Mouse (Mus musculus): ENCODE results near the gene Rgl1. TPM values are rescaled to one million over a fixed set of nuclear protein-coding genes. Genes with fewer than 3 reads are reported as not detected.
A peak's percentile ranks its signal among the peaks of the same experiment; 100 is the strongest.

Gene Rgl1
- total RNA-seq, 2 experiments from 2014 or later = 103 to 105 TPM

DNA sequence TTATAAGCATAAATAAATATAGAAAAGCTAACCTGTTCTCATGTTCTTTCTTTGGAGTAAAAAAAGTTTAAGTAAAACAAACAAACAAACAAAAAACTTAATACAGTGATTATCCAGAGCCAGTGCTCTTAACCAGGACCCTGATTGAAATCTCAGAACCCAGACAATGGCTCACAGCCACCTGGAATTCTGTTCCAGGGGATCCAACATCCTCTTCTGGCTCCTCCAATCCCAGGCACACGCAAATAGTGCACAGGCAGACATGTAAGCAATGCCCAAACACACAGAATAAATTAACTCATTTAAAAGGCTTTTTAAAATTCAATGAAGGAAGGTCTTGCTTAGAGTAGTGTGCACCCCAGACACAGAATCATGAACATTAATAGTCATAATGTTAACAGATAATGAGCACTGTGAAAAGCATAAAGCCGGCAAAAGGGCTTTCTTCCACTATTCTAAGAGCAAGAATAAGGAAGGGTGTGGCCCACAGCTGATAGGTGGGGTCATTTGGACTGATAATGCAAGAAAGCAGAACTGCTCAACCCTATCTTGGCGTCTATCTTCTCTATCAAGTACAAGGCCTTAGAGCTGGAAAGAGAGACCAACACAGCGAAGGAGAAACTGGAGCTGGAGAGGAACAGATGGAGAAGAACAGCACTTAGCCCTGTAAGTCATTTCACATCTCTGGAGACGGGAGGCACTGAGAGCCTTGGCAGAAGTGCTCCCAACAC is 160.1 kb downstream of the Rgl1 start:
- no peak for DNase-seq (ENCODE audit: low spot score in 2 of 2)
- intact Hi-C loops (cut with DNase I) = no loop called here

DNA sequence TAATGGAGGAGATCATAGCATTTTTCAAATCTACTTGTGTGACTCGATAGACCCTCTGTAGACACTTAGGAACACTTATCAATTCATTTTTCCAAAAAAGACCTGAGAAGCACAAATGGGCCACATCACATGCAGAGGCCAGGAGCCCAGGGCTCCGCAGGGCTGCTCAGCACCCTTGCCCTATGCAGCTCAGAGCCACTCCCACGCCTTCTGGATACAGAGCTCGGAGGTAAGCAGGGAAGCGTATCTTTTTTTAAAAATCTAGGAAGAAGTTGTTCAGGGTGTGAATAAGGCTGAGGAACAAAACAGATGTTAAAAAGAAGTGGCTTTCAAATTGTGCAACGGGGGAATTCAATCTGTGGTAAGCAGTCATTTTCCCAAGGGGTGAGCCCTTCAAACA is 162.0 kb downstream of the Rgl1 start:
- intact Hi-C loops (cut with DNase I) = no loop called here
- DNase-seq (ENCODE audit: low spot score in 2 of 2) = no peak

DNA sequence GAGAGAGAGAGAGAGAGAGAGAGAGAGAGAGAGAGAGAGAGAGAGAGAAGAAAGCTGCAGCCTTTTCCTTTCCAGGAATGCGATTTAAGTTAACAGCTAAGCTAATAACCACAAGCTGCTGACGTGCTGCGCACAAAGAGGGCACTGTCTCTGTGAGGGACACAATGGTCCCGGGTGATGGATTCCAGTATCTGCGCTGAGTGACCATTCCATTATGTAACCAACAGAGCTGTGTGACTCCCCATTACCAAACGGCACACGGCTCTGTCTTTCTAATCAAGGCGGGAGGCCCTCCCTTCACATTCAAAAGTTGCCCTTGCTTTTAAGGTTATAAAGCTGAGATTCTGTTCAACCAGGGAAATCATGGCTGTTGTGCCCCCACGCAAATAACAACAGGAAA is 162.5 kb downstream of the Rgl1 start:
- intact Hi-C loops (cut with DNase I) = no loop called here

DNA sequence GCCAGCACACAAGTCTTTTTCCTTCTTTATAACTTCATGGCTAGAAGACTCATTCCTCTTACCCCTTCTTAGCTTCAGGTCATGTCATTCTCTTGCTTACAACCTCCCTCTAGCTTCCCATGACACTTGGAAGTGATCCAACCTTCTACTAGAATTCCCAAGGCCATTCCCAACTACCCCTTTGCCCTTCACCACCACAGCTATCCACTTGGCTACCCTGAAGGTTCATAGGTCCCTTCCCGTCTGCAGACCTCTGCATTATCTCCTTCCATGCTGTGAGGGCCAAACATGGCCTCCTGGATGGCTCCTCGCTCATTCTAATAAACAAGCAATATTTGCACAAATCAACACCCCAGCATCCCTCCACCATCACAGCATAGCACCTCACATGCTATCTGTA is 165.7 kb downstream of the Rgl1 start:
- DNase-seq (ENCODE audit: low spot score in 2 of 2) = no peak
- intact Hi-C loops (cut with DNase I) = no loop called here

More for the DNA sequence above, 162.5 kb downstream of the Rgl1 start:
- DNase-seq (ENCODE audit: low spot score in 2 of 2) = no peak

DNA sequence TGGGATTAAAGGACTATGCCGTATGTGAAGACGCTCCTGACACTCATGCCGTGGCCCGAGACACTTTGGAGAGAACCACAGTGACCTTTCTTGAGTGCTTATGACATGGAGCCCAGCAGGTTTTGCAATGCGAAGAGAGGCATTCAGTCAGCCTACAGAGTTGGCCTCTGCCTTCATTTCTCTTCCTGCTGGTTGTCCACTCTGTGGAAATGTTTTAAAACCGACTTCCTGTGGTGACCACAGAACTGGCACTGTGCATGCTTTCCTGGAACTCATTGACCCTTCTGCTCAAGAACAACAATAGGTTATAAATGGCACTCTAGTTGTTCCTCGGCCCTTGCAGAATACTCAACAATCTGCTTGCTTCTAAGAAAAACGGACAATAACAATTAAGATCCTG is 166.8 kb downstream of the Rgl1 start:
- intact Hi-C loops (cut with DNase I) = no loop called here
- DNase-seq (ENCODE audit: low spot score in 2 of 2) = peak; percentile 21 to 32

DNA sequence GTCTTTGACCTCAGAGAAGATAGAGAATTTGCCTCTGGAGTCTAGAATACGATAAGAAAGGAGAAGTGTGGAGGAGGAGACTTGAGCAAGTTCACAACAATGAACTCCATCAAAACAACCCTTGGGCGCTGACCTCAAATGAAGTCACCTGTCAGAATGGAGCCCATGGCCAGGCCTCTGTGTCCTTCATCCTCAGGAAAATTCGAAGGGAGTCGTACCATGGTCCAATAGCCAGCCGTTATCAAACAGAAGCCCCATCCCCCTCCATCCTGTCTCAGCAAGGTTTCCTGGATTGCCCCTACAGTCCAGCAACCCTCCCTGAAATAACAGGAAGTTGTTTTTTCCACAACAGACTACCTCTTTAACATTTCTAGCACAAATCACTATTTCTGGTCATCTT is 171.5 kb downstream of the Rgl1 start:
- DNase-seq (ENCODE audit: low spot score in 2 of 2) = no peak

DNA sequence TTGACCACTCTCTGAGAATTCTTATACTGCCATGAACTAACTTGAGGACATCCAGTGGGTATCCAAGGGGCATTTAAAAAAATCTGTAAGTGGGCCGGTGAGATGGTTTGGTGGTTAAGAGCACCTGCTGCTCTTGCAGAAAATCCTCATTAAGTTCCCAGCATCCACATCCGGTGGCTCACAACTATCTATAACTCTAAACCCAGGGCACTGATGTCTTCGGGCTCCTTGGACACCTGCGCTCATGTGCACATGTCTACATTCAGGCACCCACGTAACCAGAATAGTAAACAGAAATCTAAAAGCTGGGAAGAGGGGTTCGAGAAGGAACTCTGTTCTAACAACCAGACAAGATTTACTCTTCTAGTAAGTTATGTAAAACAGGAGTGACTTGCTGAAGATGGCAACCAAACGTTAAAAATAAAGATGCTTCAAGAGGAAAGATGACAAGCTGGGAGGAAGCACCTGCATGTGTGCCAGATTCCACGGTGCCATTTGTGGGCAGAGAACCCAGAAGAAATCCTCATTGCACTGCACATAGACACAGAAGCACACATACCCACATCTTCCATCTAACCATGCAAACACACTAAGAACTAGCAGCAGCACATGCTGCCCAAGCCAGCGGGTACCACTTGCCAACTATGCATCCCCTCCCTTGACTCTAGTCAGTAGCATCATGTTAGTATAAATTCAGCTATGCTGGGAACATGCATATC is 172.2 kb downstream of the Rgl1 start:
- intact Hi-C loops (cut with DNase I) = no loop called here
- DNase-seq (ENCODE audit: low spot score in 2 of 2) = peak; percentile 48 to 63

More for the DNA sequence above, 171.5 kb downstream of the Rgl1 start:
- intact Hi-C loops (cut with DNase I) = no loop called here

DNA sequence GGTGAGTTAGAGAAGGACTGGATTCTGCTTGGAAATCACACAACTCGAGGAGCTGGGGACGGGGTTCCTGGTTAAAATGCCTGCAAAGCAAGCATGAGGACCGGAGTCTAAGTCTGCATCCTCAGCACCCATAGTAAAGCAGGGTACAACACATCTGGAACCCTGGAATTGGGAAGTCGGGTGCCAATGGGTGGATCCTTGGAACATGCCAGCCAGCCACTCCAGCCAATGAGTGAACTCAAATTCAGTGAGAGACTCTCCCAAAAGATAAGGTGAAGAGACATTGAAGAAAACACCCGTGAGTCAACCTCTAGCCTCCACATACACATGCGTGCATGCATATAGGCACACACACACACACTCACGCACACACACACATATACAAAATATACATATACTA is 172.8 kb downstream of the Rgl1 start:
- DNase-seq (ENCODE audit: low spot score in 2 of 2) = no peak
- intact Hi-C loops (cut with DNase I) = no loop called here

DNA sequence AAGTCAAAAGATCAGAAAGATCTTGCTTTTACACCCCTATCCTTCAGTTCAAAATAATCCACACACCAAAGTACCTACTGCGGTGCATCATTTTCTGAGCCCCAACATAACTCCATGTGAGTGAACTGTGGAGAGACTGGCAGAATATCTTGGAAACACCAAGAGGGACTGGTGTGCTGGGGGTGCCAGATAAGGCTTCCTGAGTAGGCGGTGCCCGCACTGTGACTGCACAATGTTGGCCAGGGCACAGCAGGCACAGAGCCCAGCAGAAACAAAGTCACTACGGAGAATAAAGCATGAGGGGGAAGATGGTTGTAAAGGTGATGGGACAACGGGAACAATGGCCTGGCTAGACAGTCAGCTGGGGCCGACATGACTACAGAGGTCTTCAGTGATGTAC is 173.5 kb downstream of the Rgl1 start:
- DNase-seq (ENCODE audit: low spot score in 2 of 2) = no peak
- intact Hi-C loops (cut with DNase I) = no loop called here

DNA sequence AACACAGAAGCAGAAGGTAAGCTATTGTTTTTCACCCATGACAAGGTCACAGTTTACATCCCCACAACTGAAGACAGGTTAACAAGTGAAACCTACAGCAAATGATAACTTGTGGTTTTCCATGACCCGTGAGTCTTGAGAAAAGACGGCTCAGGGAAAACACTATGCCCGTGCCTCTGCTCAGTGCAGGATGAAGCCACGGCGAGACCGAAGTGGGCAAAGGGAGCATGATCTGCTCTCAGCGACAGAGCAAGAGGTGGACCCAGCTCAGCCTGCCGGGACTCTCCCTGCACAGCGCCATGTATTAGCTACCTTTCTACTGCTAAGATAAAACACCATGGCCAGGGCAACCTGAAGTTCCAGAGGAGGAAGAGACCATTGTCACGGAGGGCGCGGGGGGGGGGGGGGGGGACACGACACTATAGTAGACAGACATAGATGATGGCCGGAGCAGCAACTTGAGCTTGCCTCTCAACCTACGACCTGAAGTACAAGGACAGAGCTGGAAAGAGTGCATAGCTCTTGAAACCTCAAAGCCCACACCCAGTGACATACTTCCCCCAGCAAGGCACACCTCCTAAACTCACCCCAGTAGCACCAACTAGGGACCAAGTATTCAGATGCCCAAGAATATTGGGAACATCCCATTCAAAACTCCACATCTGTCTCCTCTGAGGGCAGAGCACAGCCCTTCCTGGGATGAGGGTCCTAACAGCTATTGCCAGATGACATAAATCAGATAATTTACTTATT is 174.2 kb downstream of the Rgl1 start:
- DNase-seq (ENCODE audit: low spot score in 2 of 2) = no peak
- intact Hi-C loops (cut with DNase I) = no loop called here

DNA sequence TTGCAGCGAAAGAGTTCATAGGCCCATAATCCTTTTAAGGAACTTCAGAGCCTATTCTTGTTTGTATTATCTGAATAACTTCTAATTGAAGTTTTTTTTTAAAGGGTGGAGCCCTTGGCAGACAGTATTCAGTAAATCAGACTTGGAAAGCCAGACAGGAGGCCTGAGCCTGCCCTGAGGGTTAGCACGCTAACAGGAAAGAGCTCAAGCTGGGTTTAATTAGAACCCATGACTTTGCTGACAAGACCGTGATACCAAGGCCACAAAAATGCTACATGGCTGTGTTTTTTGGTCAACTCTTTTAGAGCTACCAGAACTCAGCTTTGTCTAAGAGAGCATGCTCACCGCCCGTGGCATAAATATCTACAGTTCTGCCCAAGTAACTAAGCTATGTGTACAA is 175.8 kb downstream of the Rgl1 start:
- intact Hi-C loops (cut with DNase I) = no loop called here
- DNase-seq (ENCODE audit: low spot score in 2 of 2) = no peak

DNA sequence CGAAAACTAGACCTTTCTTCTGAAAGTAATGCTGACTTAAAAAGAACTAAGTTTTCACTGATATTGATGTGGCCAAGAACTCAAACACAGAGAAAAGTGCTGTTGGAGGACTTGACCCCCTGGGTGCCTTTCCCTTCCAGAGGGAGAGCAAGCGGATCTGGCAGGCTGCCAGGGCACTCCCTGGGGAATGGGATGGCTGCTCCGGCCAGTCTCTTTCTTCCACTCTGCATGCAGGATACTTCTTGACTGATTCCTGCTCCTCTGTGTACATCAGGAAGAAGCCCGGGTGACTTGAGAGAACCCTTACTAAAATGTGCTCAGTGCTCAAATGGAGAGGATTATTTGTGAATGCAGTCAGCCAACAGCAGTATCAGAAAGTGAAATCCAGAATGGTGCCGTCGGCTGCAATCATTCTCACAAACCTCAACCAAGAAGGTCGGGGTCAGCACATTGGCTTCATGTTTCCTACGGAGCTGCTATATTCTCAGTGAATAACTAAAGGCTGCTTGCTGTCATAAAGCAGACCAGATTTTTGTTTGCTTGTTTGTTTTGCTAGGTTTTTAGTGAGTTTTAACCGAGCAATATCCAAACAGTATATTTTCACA is 176.7 kb downstream of the Rgl1 start:
- peak in 1 of 2 experiments; percentile 54 for DNase-seq (ENCODE audit: low spot score in 2 of 2)
- intact Hi-C loops (cut with DNase I) = no loop called here

DNA sequence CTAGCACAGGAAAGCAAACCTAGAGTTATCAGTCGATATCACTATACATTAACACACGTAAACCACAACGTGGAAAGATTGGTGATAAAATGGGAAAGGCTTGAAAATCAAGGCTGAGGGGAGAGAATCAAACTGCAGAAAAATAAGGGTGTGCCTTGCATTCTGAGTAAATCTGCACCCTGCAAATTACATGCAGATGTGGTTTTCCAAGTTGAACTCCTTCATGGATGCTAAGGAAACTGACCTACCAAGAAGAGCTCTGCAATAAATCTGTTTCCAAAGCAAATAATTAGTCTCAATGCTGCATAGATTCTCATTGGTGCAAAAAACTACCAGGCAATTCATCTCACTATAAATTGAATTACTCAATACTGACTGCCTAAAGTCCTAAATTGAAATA is 178.7 kb downstream of the Rgl1 start:
- DNase-seq (ENCODE audit: low spot score in 2 of 2) = no peak
- intact Hi-C loops (cut with DNase I) = no loop called here

DNA sequence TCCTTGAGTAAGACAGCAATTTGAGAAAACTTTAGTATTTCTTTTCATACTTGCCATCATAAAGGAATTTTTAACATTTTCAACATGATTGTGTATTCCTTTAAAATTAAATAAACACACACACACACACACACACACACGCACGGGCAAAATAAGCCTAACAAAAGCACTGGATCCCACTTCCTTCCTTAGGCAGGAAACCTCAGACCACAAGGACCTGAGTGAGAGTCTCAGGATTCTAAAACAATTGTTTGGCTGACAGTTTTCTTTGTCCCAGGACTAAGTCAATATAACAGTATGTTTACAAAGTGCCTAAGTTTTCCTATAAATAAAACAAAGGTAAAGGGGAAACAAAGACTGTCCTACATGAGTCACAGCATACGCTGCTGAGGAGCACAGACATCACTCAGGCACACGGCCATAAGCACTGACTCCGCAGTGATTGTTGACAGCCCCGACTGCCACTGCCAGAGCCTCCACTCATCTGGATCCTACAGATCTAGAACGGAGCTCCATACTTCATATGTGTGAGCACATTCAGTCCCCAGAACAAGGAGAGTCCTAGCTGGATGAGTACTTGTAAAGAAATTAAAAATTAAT is 180.7 kb downstream of the Rgl1 start:
- intact Hi-C loops (cut with DNase I) = no loop called here

DNA sequence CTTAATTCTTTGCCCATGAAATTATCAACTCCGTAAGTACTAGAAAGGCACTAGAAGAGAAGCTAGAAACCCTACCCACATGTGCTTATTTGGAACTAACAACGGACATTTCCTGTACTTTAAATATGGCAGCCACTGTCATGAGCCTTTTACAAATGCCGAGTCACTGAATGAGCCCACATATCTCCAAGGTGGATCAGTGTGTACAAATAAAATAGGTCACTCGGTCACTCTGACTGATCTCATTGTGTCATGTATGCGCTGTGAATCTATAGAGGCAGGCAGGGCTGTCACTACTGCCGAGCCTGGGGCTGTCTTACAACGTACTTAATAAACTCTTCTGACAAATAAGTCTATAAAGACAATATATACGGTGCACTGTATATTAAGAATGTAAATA is 181.2 kb downstream of the Rgl1 start:
- DNase-seq (ENCODE audit: low spot score in 2 of 2) = no peak
- intact Hi-C loops (cut with DNase I) = loop anchor here (5.0 kb wide), 1 partner anchor 37 kb away; no protein-coding TSS in a partner anchor

More for the DNA sequence above, 180.7 kb downstream of the Rgl1 start:
- no peak for DNase-seq (ENCODE audit: low spot score in 2 of 2)

DNA sequence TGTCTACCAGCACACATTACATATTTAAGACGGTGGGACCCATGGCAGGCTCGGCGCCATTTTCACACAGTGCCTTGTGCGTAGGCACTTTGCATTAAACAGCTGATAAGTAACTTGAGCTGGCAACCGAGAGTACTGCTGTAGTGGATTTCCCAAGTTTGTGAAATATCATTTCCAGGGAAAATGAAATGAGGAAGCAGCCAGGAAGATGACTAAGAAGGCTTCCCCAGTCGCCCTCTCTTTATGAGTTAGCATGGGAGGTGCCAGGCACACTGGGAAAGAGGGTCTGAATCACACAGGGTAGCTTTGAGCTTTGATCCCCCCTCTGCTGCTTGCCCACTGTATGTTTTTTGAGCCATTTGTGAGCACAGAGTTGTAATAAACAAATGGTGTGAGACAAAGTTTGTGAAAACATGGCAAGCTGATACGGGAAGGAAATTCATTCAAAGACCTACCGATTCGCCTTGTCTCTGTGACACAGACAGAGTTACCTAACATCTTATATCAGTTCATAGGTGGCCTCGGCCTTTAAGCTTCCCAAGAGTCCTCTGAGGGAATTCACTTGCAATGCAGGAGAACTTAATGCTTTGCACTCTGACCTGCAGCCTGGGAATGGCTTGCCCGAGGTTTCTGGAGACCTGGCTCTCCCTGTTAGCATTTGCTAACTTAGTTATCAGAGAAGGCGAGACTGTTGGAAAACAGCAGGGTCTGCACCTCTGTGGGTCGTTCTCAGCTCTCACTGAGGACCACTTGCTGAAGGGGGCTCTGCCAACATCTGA is 184.8 kb downstream of the Rgl1 start:
- DNase-seq (ENCODE audit: low spot score in 2 of 2) = peak; percentile 31 to 32
- intact Hi-C loops (cut with DNase I) = loop anchor here (5.0 kb wide), 1 partner anchor 41 kb away; no protein-coding TSS in a partner anchor

DNA sequence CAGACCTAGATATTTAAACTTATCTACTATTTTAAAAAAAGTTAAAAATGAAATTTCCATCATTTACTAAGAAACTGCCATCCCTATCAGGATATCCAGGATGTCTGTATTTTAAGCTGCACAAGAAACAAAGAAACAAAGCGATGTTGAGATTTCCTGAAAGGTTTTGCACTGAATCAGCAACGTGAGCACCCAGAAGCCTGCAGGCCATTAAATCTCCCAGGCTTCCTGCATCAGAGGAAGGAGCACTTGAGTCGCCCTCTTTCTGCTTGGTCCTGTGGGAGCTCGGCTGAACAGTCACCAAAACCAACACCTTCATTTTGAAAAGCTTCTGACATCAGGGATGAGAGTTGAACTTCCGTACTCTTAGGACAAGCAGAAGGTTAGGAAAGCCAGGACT is 187.2 kb downstream of the Rgl1 start:
- no peak for DNase-seq (ENCODE audit: low spot score in 2 of 2)
- intact Hi-C loops (cut with DNase I) = no loop called here

DNA sequence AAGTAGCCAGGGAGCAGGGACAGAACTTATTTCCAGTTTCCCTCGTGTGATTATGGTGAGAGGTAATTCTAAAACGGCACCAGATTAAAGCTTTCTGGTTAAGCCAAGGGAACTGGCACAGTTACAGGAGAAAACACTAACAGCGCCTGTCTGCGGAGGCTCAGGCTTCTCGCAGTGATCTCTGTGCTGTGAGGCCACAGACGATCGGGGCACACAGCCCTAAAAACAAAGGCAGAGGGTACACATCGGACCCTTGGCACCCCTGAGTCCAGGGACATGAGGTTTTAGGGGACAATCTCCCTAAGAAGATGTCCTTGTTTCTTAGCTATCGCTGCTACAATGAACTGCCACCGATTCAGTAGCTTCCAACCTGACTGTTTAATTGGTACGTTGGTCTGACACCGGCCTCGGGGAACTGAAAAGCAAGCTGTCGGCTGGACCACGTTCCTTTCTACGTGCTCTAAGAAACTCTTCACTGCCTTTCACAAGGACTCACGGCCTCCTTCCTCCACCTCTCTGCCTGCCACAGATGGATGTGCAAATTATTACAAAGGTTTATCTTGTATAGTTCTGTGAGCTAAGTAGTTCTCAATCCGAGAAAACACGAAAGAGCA is 187.9 kb downstream of the Rgl1 start:
- intact Hi-C loops (cut with DNase I) = no loop called here
- DNase-seq (ENCODE audit: low spot score in 2 of 2) = no peak
